Mouse (Mus musculus): ENCODE results near the gene Psd4.

The Psd4 gene

DNA sequence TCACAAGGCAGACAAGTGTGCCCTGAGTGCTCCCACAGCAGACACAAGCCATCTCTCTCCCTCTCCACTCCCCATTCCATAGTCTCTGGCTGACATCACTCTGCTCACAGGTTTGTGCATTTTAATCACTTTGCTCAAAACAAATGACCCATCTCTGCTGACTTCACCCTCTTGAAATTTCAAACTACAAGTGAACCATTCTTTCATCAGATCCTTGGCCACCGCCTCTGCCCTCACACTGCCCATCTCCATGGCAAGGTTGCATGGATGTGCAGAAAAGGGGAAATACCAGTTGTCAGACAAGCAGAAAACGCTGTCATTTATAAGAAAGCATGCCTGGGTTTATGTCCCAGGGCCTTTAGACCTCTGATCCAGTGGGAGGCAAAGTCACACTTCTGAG, 67.3 kb downstream of the Psd4 start:
- Histone ChIP-seq H3K27me3 (ENCODE audit: insufficient read depth, low read length) (peaks cover 3% of the 10 kb centered on the region; the same call in 1 of the 2 replicates), H3K4me3 (replicated peaks; ENCODE audit: low read length) (no peak overlapping the region), H3K9me3 (ENCODE audit: low read length) (no peaks in the 10 kb centered on the region), H3K36me3 (ENCODE audit: insufficient read depth, low read length) (no peaks in the 10 kb centered on the region), H3K4me1 (replicated peaks; ENCODE audit: low read depth, low read length) (peaks cover 16% of the 10 kb centered on the region)
- TF ChIP-seq NANOG (IDR thresholded peaks at IDR 0.05; ENCODE audit: borderline replicate concordance, low read length) (no peak), POU5F1 (IDR thresholded peaks at IDR 0.05; ENCODE audit: borderline replicate concordance, low read length) (no peak), CTCF (conservative IDR thresholded peaks at IDR 0.05; ENCODE audit: low read length) (no peak)

DNA sequence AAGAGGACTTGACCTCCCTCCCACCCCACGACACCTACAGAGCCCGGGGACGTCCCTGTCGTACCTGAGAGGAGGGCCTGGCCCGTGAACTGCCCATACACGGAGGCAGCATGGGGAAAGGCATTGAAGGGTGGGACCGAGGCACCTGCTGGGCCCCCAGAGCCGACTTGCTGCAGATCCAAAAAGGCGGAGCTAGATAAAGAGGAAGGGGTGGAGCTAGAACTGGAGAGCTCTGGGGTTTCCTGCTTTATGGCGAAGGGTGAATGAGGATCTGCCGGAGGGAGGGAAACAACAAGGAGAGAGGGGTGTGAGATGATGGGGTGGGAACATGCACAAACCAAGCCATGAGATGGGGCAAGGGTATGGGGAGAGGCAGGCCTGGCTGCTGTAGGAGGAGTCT, 68.3 kb downstream of the Psd4 start:
- peaks cover 7% of the 10 kb centered on the region for H3K27me3 ChIP-seq (ENCODE audit: insufficient read depth, low read length)
- H3K36me3 ChIP-seq (ENCODE audit: insufficient read depth, low read length), result no peaks in the 10 kb centered on the region
- no peaks in the 10 kb centered on the region for H3K9me3 ChIP-seq (ENCODE audit: low read length)
- no peak for TF ChIP-seq CTCF (conservative IDR thresholded peaks at IDR 0.05; ENCODE audit: low read length)
- TF ChIP-seq POU5F1 (IDR thresholded peaks at IDR 0.05; ENCODE audit: borderline replicate concordance, low read length), result no peak
- no peak for TF ChIP-seq NANOG (IDR thresholded peaks at IDR 0.05; ENCODE audit: borderline replicate concordance, low read length)
- peaks cover 20% of the 10 kb centered on the region for H3K4me1 ChIP-seq (replicated peaks; ENCODE audit: low read depth, low read length)
- 0 out of 2 replicates have a peak overlapping the region, but pooled peaks have one; percentile 0 for H3K4me3 ChIP-seq (replicated peaks; ENCODE audit: low read length)

DNA sequence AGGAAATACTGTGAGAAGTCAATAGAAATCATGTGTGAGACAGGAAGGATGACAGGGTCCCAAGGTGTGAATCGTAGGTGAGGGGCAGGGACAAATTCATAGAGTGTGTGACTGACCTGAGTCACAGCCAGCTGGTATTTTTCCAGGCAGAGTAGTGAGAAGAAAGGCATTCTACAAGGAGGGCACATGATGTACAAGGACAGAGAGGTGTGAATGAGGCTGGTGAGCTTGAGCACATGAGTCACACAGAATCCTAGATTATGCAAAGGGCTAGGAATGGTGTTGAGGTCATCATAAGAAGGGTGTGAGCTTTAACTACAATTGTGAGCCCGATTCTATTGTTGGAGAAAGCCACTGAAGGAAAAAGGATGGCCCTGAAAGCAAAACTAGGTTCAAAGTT, 72.7 kb downstream of the Psd4 start:
- no peaks in the 10 kb centered on the region for H3K9me3 ChIP-seq (ENCODE audit: low read length)
- H3K4me3 ChIP-seq (replicated peaks; ENCODE audit: low read length), result no peak overlapping the region
- no peaks in the 10 kb centered on the region for H3K36me3 ChIP-seq (ENCODE audit: insufficient read depth, low read length)
- H3K27me3 ChIP-seq (ENCODE audit: insufficient read depth, low read length), result peaks cover 7% of the 10 kb centered on the region
- TF ChIP-seq NANOG (IDR thresholded peaks at IDR 0.05; ENCODE audit: borderline replicate concordance, low read length) (no peak), CTCF (conservative IDR thresholded peaks at IDR 0.05; ENCODE audit: low read length) (no peak), POU5F1 (IDR thresholded peaks at IDR 0.05; ENCODE audit: borderline replicate concordance, low read length) (no peak)
- H3K4me1 ChIP-seq (replicated peaks; ENCODE audit: low read depth, low read length), result peaks cover 59% of the 10 kb centered on the region

DNA sequence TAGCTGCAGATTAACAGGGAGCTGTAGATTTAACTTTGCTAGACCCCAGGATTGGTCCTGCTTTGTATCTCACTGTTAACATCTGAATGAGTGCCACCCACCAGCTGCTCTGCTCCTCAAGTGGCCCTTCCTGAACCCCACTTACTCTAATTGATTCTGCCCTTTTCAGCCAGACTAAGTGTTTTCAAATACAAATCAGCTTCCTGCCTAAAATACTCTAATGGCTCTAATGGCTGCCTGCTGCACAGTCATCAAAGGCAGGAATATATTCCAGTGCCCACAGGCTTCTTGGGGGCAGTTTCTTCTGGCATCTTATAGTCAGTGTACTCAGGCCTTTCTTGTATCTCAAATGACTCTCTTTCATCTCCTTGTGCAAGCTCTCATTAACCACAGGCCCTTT, 74.5 kb downstream of the Psd4 start:
- no peaks in the 10 kb centered on the region for H3K36me3 ChIP-seq (ENCODE audit: insufficient read depth, low read length)
- no peaks in the 10 kb centered on the region for H3K9me3 ChIP-seq (ENCODE audit: low read length)
- H3K27me3 ChIP-seq (ENCODE audit: insufficient read depth, low read length), result peaks cover 7% of the 10 kb centered on the region
- H3K4me1 ChIP-seq (replicated peaks; ENCODE audit: low read depth, low read length), result peaks cover 44% of the 10 kb centered on the region
- TF ChIP-seq NANOG (IDR thresholded peaks at IDR 0.05; ENCODE audit: borderline replicate concordance, low read length) (0 out of 2 replicates have a peak, but pooled peaks have one; percentile 19), POU5F1 (IDR thresholded peaks at IDR 0.05; ENCODE audit: borderline replicate concordance, low read length) (no peak), CTCF (conservative IDR thresholded peaks at IDR 0.05; ENCODE audit: low read length) (no peak)
- no peak overlapping the region; the same call in 1 of the 2 replicates for H3K4me3 ChIP-seq (replicated peaks; ENCODE audit: low read length)

DNA sequence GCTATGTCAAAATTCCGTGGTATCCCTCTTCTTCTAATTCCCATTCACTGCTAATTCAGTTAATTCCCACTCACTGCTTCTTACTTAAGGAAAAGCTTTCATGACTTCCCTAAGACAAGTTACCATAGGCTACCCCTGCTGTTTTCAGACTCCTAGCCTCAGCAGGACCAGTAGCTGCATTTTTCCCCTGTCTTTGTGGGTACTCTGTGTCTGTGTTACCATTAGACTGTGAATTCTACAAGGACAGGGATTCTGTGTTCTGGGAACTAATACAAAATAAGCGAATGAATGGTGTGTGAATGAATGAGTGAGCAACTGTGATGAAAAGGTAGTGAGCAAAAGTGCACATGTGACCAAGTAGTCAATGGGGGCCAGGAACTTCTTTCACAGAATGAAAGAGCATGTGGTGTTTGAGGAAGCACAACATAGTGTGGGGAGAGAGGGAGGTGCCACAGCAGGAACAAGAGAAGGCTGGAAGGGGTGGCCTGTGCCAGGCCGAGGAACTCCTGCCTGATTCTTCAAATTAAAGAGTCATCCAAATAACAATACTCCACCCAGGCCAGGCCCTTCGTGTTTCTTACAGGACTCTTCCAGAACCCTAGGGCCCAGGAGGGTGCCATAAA, 75.0 kb downstream of the Psd4 start:
- TF ChIP-seq POU5F1 (IDR thresholded peaks at IDR 0.05; ENCODE audit: borderline replicate concordance, low read length) (no peak), CTCF (conservative IDR thresholded peaks at IDR 0.05; ENCODE audit: low read length) (no peak), NANOG (IDR thresholded peaks at IDR 0.05; ENCODE audit: borderline replicate concordance, low read length) (no peak)
- Histone ChIP-seq H3K36me3 (ENCODE audit: insufficient read depth, low read length) (no peaks in the 10 kb centered on the region), H3K4me3 (replicated peaks; ENCODE audit: low read length) (no peak overlapping the region), H3K9me3 (ENCODE audit: low read length) (no peaks in the 10 kb centered on the region), H3K4me1 (replicated peaks; ENCODE audit: low read depth, low read length) (peaks cover 44% of the 10 kb centered on the region), H3K27me3 (ENCODE audit: insufficient read depth, low read length) (peaks cover 7% of the 10 kb centered on the region)

DNA sequence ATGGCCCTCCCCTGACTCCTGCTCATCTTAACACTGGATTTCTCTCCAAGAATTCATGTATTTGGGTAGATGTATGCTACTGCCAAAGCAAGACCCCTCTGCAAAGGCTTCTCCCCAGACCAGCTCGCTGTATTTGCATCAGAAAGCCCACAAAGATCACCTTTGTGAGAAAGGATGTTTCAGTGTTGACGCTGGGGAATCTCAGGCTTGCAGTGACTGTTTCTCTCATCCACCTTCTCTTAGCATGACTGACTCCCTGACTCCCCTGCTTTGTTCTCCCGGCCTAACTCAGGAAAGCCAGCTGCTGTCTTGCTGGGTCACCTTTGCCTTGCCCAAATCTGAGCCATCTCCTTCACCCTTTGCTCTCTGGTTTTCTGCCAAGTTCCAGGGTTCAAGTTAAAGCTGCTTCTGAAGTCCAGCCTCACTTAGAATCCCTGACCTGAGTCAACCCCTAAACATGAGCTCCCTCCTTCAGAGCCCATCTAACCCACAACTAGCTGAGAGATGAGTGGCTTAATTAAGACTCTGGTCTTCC, 75.9 kb downstream of the Psd4 start:
- Histone ChIP-seq H3K9me3 (ENCODE audit: low read length) (no peaks in the 10 kb centered on the region), H3K27me3 (ENCODE audit: insufficient read depth, low read length) (peaks cover 7% of the 10 kb centered on the region), H3K4me3 (replicated peaks; ENCODE audit: low read length) (0 out of 2 replicates have a peak overlapping the region, but pooled peaks have one; percentile 1), H3K4me1 (replicated peaks; ENCODE audit: low read depth, low read length) (peaks cover 44% of the 10 kb centered on the region), H3K36me3 (ENCODE audit: insufficient read depth, low read length) (no peaks in the 10 kb centered on the region)
- TF ChIP-seq POU5F1 (IDR thresholded peaks at IDR 0.05; ENCODE audit: borderline replicate concordance, low read length) (no peak), NANOG (IDR thresholded peaks at IDR 0.05; ENCODE audit: borderline replicate concordance, low read length) (no peak), CTCF (conservative IDR thresholded peaks at IDR 0.05; ENCODE audit: low read length) (no peak)

DNA sequence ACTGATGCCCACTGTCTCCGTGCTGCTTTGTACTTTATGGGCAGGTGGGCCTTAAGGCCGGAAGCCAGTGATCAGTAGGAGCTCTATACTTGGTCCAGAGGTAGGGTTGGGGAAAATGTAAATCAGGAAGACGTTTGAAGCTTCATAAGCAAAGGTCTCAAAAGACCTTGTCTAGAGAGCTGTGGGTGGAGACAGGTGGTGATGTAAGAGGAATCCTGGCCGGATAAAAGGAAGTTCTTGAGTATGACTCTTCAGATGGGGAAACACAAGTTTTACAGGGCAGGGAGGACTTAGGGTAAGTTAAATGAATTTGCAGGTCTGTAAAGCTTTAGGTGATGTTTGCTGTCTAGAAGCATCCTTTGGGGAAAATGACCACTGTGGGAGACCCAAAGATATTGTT, 81.7 kb downstream of the Psd4 start:
- no peaks in the 10 kb centered on the region; the same call in 1 of the 2 replicates for H3K27me3 ChIP-seq (ENCODE audit: insufficient read depth, low read length)
- no peak overlapping the region for H3K4me3 ChIP-seq (replicated peaks; ENCODE audit: low read length)
- peaks cover 5% of the 10 kb centered on the region for H3K4me1 ChIP-seq (replicated peaks; ENCODE audit: low read depth, low read length)
- no peak for TF ChIP-seq NANOG (IDR thresholded peaks at IDR 0.05; ENCODE audit: borderline replicate concordance, low read length)
- no peak for TF ChIP-seq CTCF (conservative IDR thresholded peaks at IDR 0.05; ENCODE audit: low read length)
- TF ChIP-seq POU5F1 (IDR thresholded peaks at IDR 0.05; ENCODE audit: borderline replicate concordance, low read length), result no peak
- H3K36me3 ChIP-seq (ENCODE audit: insufficient read depth, low read length), result no peaks in the 10 kb centered on the region
- no peaks in the 10 kb centered on the region for H3K9me3 ChIP-seq (ENCODE audit: low read length)

DNA sequence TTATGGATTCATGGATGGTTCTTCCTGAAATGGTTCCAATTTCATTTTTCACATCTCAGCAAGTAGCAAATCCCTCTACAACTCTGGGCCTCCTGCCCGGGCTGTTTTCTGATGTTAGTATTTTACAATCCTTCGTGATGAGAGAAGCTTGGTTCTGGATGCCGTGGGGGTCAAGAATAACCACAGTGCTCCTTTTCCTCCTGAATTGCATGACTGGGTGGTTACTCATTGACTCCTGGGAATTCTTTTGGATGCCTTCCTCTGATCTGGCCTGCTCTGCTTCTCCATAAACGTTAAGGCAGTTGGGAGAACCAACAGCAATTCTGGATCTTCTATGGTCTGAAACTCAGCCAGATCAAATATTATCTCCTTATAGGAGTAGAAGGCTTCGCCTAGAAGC, 85.8 kb downstream of the Psd4 start:
- H3K9me3 ChIP-seq (ENCODE audit: low read length), result no peaks in the 10 kb centered on the region
- TF ChIP-seq CTCF (conservative IDR thresholded peaks at IDR 0.05; ENCODE audit: low read length) (no peak), POU5F1 (IDR thresholded peaks at IDR 0.05; ENCODE audit: borderline replicate concordance, low read length) (no peak), NANOG (IDR thresholded peaks at IDR 0.05; ENCODE audit: borderline replicate concordance, low read length) (no peak)
- peaks cover 3% of the 10 kb centered on the region; the same call in 1 of the 2 replicates for H3K4me1 ChIP-seq (replicated peaks; ENCODE audit: low read depth, low read length)
- no peaks in the 10 kb centered on the region for H3K36me3 ChIP-seq (ENCODE audit: insufficient read depth, low read length)
- H3K27me3 ChIP-seq (ENCODE audit: insufficient read depth, low read length), result peaks cover 4% of the 10 kb centered on the region
- no peak overlapping the region for H3K4me3 ChIP-seq (replicated peaks; ENCODE audit: low read length)

Measured in E14TG2a.4 (cell line).